Mouse (Mus musculus): ENCODE measurements around the gene Ostm1. TPM values are rescaled to one million over a fixed set of nuclear protein-coding genes. Genes with fewer than 3 reads are reported as not detected.

Ostm1 gene
- polyA plus RNA-seq, 1 experiment from 2014 or later, result 24.8 TPM

GRCm38 (mm10) chr10:42679586-42679985 is 96.0 kb downstream of the Ostm1 start:
- ATAC-seq (replicated peaks; ENCODE audit: low FRiP score), result no peak; the same call in 1 of the 2 replicates
- Histone ChIP-seq H3K27me3 (replicated peaks; ENCODE audit: control insufficient read depth, insufficient read depth, low read length) (no peaks in the 10 kb centered on the region), H3K4me3 (ENCODE audit: low read depth, low read length) (peak overlapping the region; percentile 94), H3K36me3 (ENCODE audit: control insufficient read depth, insufficient read depth, low read length) (0 out of 2 replicates have a peak, but pooled peaks cover 2% of the 10 kb centered on the region), H3K9me3 (ENCODE audit: control insufficient read depth, low read length) (no peaks in the 10 kb centered on the region), H3K4me2 (peak overlapping the region; percentile 82), H3K4me1 (replicated peaks; ENCODE audit: control insufficient read depth, insufficient read depth, low read length) (peaks cover 7% of the 10 kb centered on the region; the same call in 1 of the 2 replicates), H3K9ac (ENCODE audit: low read depth, low read length) (peak overlapping the region; percentile 92), H3K27ac (ENCODE audit: low read depth, low read length) (peak overlapping the region; percentile 88; the same call in 1 of the 2 replicates)
- WGBS, result 10% methylated on average over 10 of the region's 10 CpGs
- no peak for DNase-seq (ENCODE audit: low spot score)

GRCm38 (mm10) chr10:42680582-42681001 is 97.0 kb downstream of the Ostm1 start:
- no peaks in the 10 kb centered on the region for H3K27me3 ChIP-seq (replicated peaks; ENCODE audit: control insufficient read depth, insufficient read depth, low read length)
- WGBS, result 9% methylated on average over 6 of the region's 6 CpGs
- DNase-seq (ENCODE audit: low spot score) (peak; percentile 45), ATAC-seq (replicated peaks; ENCODE audit: low FRiP score) (peak; percentile 68; the same call in 1 of the 2 replicates)
- H3K4me1 ChIP-seq (replicated peaks; ENCODE audit: control insufficient read depth, insufficient read depth, low read length), result peaks cover 7% of the 10 kb centered on the region; the same call in 1 of the 2 replicates
- peak overlapping the region; percentile 94 for H3K4me3 ChIP-seq (ENCODE audit: low read depth, low read length)
- 0 out of 2 replicates have a peak, but pooled peaks cover 2% of the 10 kb centered on the region for H3K36me3 ChIP-seq (ENCODE audit: control insufficient read depth, insufficient read depth, low read length)
- H3K27ac ChIP-seq (ENCODE audit: low read depth, low read length), result no peak overlapping the region
- no peaks in the 10 kb centered on the region for H3K9me3 ChIP-seq (ENCODE audit: control insufficient read depth, low read length)
- H3K9ac ChIP-seq (ENCODE audit: low read depth, low read length), result no peak overlapping the region
- H3K4me2 ChIP-seq, result peak overlapping the region; percentile 82

GRCm38 (mm10) chr10:42682421-42682820 is 98.8 kb downstream of the Ostm1 start:
- no peaks in the 10 kb centered on the region for H3K9me3 ChIP-seq (ENCODE audit: control insufficient read depth, low read length)
- WGBS, result 80% methylated on average over 8 of the region's 8 CpGs
- no peak for DNase-seq (ENCODE audit: low spot score)

GRCm38 (mm10) chr10:42687873-42688272 is 104.3 kb downstream of the Ostm1 start:
- Histone ChIP-seq H3K9ac (ENCODE audit: low read depth, low read length) (no peak overlapping the region), H3K27ac (ENCODE audit: low read depth, low read length) (no peak overlapping the region), H3K9me3 (ENCODE audit: control insufficient read depth, low read length) (no peaks in the 10 kb centered on the region), H3K27me3 (replicated peaks; ENCODE audit: control insufficient read depth, insufficient read depth, low read length) (no peaks in the 10 kb centered on the region), H3K4me3 (ENCODE audit: low read depth, low read length) (no peak overlapping the region), H3K4me1 (replicated peaks; ENCODE audit: control insufficient read depth, insufficient read depth, low read length) (no peaks in the 10 kb centered on the region), H3K36me3 (ENCODE audit: control insufficient read depth, insufficient read depth, low read length) (0 out of 2 replicates have a peak, but pooled peaks cover 2% of the 10 kb centered on the region), H3K4me2 (no peak overlapping the region)
- 74% methylated on average over 5 of the region's 5 CpGs for WGBS
- DNase-seq (ENCODE audit: low spot score) (no peak), ATAC-seq (replicated peaks; ENCODE audit: low FRiP score) (no peak)

More at GRCm38 (mm10) chr10:42682421-42682820, 98.8 kb downstream of the Ostm1 start:
- Histone ChIP-seq H3K4me2 (no peak overlapping the region), H3K4me3 (ENCODE audit: low read depth, low read length) (no peak overlapping the region), H3K27me3 (replicated peaks; ENCODE audit: control insufficient read depth, insufficient read depth, low read length) (no peaks in the 10 kb centered on the region), H3K27ac (ENCODE audit: low read depth, low read length) (no peak overlapping the region), H3K9ac (ENCODE audit: low read depth, low read length) (no peak overlapping the region), H3K36me3 (ENCODE audit: control insufficient read depth, insufficient read depth, low read length) (0 out of 2 replicates have a peak, but pooled peaks cover 2% of the 10 kb centered on the region), H3K4me1 (replicated peaks; ENCODE audit: control insufficient read depth, insufficient read depth, low read length) (peaks cover 7% of the 10 kb centered on the region; the same call in 1 of the 2 replicates)
- no peak for ATAC-seq (replicated peaks; ENCODE audit: low FRiP score)

- Histone ChIP-seq H3K36me3 (ENCODE audit: control insufficient read depth, insufficient read depth, low read length) (no peaks in the 10 kb centered on the region), H3K27ac (ENCODE audit: low read depth, low read length) (no peak overlapping the region), H3K27me3 (replicated peaks; ENCODE audit: control insufficient read depth, insufficient read depth, low read length) (no peaks in the 10 kb centered on the region), H3K9ac (ENCODE audit: low read depth, low read length) (no peak overlapping the region), H3K4me1 (replicated peaks; ENCODE audit: control insufficient read depth, insufficient read depth, low read length) (no peaks in the 10 kb centered on the region), H3K4me3 (ENCODE audit: low read depth, low read length) (no peak overlapping the region), H3K9me3 (ENCODE audit: control insufficient read depth, low read length) (no peaks in the 10 kb centered on the region), H3K4me2 (no peak overlapping the region)
- 66% methylated on average over 1 of the region's 1 CpGs for WGBS
- no peak for DNase-seq (ENCODE audit: low spot score)
- no peak for ATAC-seq (replicated peaks; ENCODE audit: low FRiP score)
These were observed 106.1 kb downstream of the Ostm1 start for GRCm38 (mm10) chr10:42689694-42690093.

- Histone ChIP-seq H3K27ac (ENCODE audit: low read depth, low read length) (no peak overlapping the region), H3K4me1 (replicated peaks; ENCODE audit: control insufficient read depth, insufficient read depth, low read length) (no peaks in the 10 kb centered on the region), H3K36me3 (ENCODE audit: control insufficient read depth, insufficient read depth, low read length) (no peaks in the 10 kb centered on the region), H3K4me2 (no peak overlapping the region), H3K9me3 (ENCODE audit: control insufficient read depth, low read length) (no peaks in the 10 kb centered on the region), H3K4me3 (ENCODE audit: low read depth, low read length) (no peak overlapping the region), H3K9ac (ENCODE audit: low read depth, low read length) (no peak overlapping the region), H3K27me3 (replicated peaks; ENCODE audit: control insufficient read depth, insufficient read depth, low read length) (no peaks in the 10 kb centered on the region)
- 82% methylated on average over 17 of the region's 17 CpGs for WGBS
- DNase-seq (ENCODE audit: low spot score) (no peak), ATAC-seq (replicated peaks; ENCODE audit: low FRiP score) (no peak)
These were observed 106.8 kb downstream of the Ostm1 start for GRCm38 (mm10) chr10:42690233-42691028.

GRCm38 (mm10) chr10:42691051-42691450 is 107.4 kb downstream of the Ostm1 start:
- DNase-seq (ENCODE audit: low spot score) (no peak), ATAC-seq (replicated peaks; ENCODE audit: low FRiP score) (no peak)
- 87% methylated on average over 2 of the region's 2 CpGs for WGBS

GRCm38 (mm10) chr10:42692095-42692494 is 108.5 kb downstream of the Ostm1 start:
- ATAC-seq (replicated peaks; ENCODE audit: low FRiP score), result no peak
- no peaks in the 10 kb centered on the region for H3K9me3 ChIP-seq (ENCODE audit: control insufficient read depth, low read length)
- no peak overlapping the region for H3K4me3 ChIP-seq (ENCODE audit: low read depth, low read length)
- H3K9ac ChIP-seq (ENCODE audit: low read depth, low read length), result no peak overlapping the region
- H3K4me2 ChIP-seq, result no peak overlapping the region
- H3K27ac ChIP-seq (ENCODE audit: low read depth, low read length), result no peak overlapping the region
- H3K36me3 ChIP-seq (ENCODE audit: control insufficient read depth, insufficient read depth, low read length), result no peaks in the 10 kb centered on the region; the same call in 1 of the 2 replicates
- H3K27me3 ChIP-seq (replicated peaks; ENCODE audit: control insufficient read depth, insufficient read depth, low read length), result no peaks in the 10 kb centered on the region
- no peaks in the 10 kb centered on the region for H3K4me1 ChIP-seq (replicated peaks; ENCODE audit: control insufficient read depth, insufficient read depth, low read length)
- no peak for DNase-seq (ENCODE audit: low spot score)
- 69% methylated on average over 2 of the region's 2 CpGs for WGBS

More at GRCm38 (mm10) chr10:42691051-42691450, 107.4 kb downstream of the Ostm1 start:
- Histone ChIP-seq H3K36me3 (ENCODE audit: control insufficient read depth, insufficient read depth, low read length) (no peaks in the 10 kb centered on the region; the same call in 1 of the 2 replicates), H3K9ac (ENCODE audit: low read depth, low read length) (no peak overlapping the region), H3K4me1 (replicated peaks; ENCODE audit: control insufficient read depth, insufficient read depth, low read length) (no peaks in the 10 kb centered on the region), H3K27ac (ENCODE audit: low read depth, low read length) (no peak overlapping the region), H3K4me3 (ENCODE audit: low read depth, low read length) (no peak overlapping the region), H3K9me3 (ENCODE audit: control insufficient read depth, low read length) (no peaks in the 10 kb centered on the region), H3K4me2 (no peak overlapping the region), H3K27me3 (replicated peaks; ENCODE audit: control insufficient read depth, insufficient read depth, low read length) (no peaks in the 10 kb centered on the region)
